Mouse (Mus musculus) CH12.LX (cell line): ENCODE measurements around the gene Racgap1. TPM values are rescaled to one million over a fixed set of nuclear protein-coding genes. Genes with fewer than 3 reads are reported as not detected.

Experiments used
- DNase-seq: peaks from one replicate; pipeline ENCODE4 v3.0.0-alpha.2; 2013; ENCODE audit errors: extremely low read depth
- H3K27ac ChIP-seq: 2 replicates; pipeline ENCODE4 v1.5.1; 2012; ENCODE audit warnings: low read depth, mild to moderate bottlenecking, control low read depth, moderate library complexity; ENCODE audit not compliant: insufficient read depth
- H3K27me3 ChIP-seq: replicated peaks from 2 replicates; pipeline ENCODE3; 2012; ENCODE audit warnings: inconsistent platforms
- H3K36me3 ChIP-seq, 2 experiments: replicated peaks in 1 of 2; 2 replicates each; pipeline versions ENCODE3 to v1.6.1; 2012; ENCODE audit warnings: inconsistent platforms in 1 of 2, low read length in 1 of 2, mild to moderate bottlenecking in 1 of 2, mixed read lengths in 1 of 2, moderate library complexity in 1 of 2; ENCODE audit not compliant: control insufficient read depth in 1 of 2, insufficient read depth in 1 of 2
- H3K4me1 ChIP-seq, 2 experiments: 2 replicates each; pipeline ENCODE4 v1.6.1; 2012; ENCODE audit warnings: inconsistent platforms in 1 of 2, moderate library complexity in 1 of 2; ENCODE audit not compliant: insufficient read depth in 2 of 2, control insufficient read depth in 1 of 2
- H3K4me2 ChIP-seq: 2 replicates; pipeline ENCODE4 v1.6.1; 2012; ENCODE audit warnings: low read depth, mild to moderate bottlenecking, control low read depth; ENCODE audit not compliant: poor library complexity, insufficient read depth, severe bottlenecking
- H3K4me3 ChIP-seq, 3 experiments: fragments of 150-350 bp in 1 of 3; sonication (generic) in 1 of 3; replicated peaks in 1 of 3; 2 replicates each; pipeline versions ENCODE3 to v1.5.1; 2011 to 2012; ENCODE audit warnings: low read depth in 2 of 3, low read length in 2 of 3, mild to moderate bottlenecking in 2 of 3, moderate library complexity in 2 of 3, control low read depth in 1 of 3, improper control_type of control experiment in 1 of 3, inconsistent platforms in 1 of 3, mixed read lengths in 1 of 3; ENCODE audit not compliant: poor library complexity in 1 of 3
- H3K79me2 ChIP-seq: replicated peaks from 2 replicates; pipeline ENCODE4 v1.6.1; 2012; ENCODE audit warnings: mild to moderate bottlenecking, moderate library complexity; ENCODE audit not compliant: control insufficient read depth, poor library complexity, insufficient read depth, severe bottlenecking; ENCODE audit errors: extremely low read depth
- H3K9ac ChIP-seq: 2 replicates; pipeline ENCODE4 v1.6.1; 2012; ENCODE audit warnings: low read depth, mild to moderate bottlenecking, control low read depth, moderate library complexity; ENCODE audit not compliant: insufficient read depth
- H3K9me3 ChIP-seq: replicated peaks from 2 replicates; pipeline ENCODE3; 2012; ENCODE audit warnings: low read length, inconsistent platforms, mixed read lengths
- CHD1 ChIP-seq: IDR thresholded peaks from 2 replicates; pipeline ENCODE4 v1.6.1; 2012; ENCODE audit warnings: low read depth, low read length, improper control_type of control experiment, inconsistent platforms
- ETS1 ChIP-seq: conservative IDR thresholded peaks from 2 replicates; pipeline ENCODE4 v1.6.1; 2012; ENCODE audit warnings: low read depth, mild to moderate bottlenecking, inconsistent platforms, low read length, improper control_type of control experiment, moderate library complexity
- GABPA ChIP-seq: IDR thresholded peaks from 2 replicates; pipeline ENCODE4 v1.6.1; 2012; ENCODE audit warnings: low read depth, low read length, improper control_type of control experiment, inconsistent platforms; ENCODE audit not compliant: insufficient replicate concordance
- JUND ChIP-seq: conservative IDR thresholded peaks from 2 replicates; pipeline ENCODE4 v1.6.1; 2011; ENCODE audit warnings: low read depth, low read length, improper control_type of control experiment
- KAT2A ChIP-seq: IDR thresholded peaks from 2 replicates; pipeline ENCODE4 v1.6.1; 2012; ENCODE audit warnings: low read length, improper control_type of control experiment, inconsistent platforms; ENCODE audit not compliant: insufficient replicate concordance
- MAFK ChIP-seq: IDR thresholded peaks from 2 replicates; pipeline ENCODE4 v1.6.1; 2011; ENCODE audit warnings: low read length, improper control_type of control experiment; ENCODE audit not compliant: insufficient replicate concordance
- MYC ChIP-seq: IDR thresholded peaks from 2 replicates; pipeline ENCODE4 v1.6.1; 2011; ENCODE audit warnings: low read depth, mild to moderate bottlenecking, improper control_type of control experiment, low read length
- NELFE ChIP-seq: IDR thresholded peaks from 2 replicates; pipeline ENCODE4 v1.6.1; 2011; ENCODE audit warnings: low read depth, low read length, improper control_type of control experiment
- POLR2A ChIP-seq: IDR thresholded peaks from 2 replicates; pipeline ENCODE4 v1.6.1; 2011; ENCODE audit warnings: low read depth, mild to moderate bottlenecking, improper control_type of control experiment, low read length
- POLR2AphosphoS2 ChIP-seq: IDR thresholded peaks from 2 replicates; pipeline ENCODE4 v1.6.1; 2011; ENCODE audit warnings: low read depth, low read length, improper control_type of control experiment
- RCOR1 ChIP-seq: conservative IDR thresholded peaks from 2 replicates; pipeline ENCODE4 v1.6.1; 2012; ENCODE audit warnings: low read depth, mild to moderate bottlenecking, inconsistent platforms, low read length, improper control_type of control experiment
- ZC3H11A ChIP-seq: IDR thresholded peaks from 2 replicates; pipeline ENCODE4 v1.6.1; 2012; ENCODE audit warnings: low read depth, mild to moderate bottlenecking, inconsistent platforms, low read length, improper control_type of control experiment
- ZKSCAN1 ChIP-seq: IDR thresholded peaks from 2 replicates; pipeline ENCODE4 v1.6.1; 2012; ENCODE audit warnings: low read depth, inconsistent platforms, low read length, improper control_type of control experiment, borderline replicate concordance
- ZMIZ1 ChIP-seq: IDR thresholded peaks from 2 replicates; pipeline ENCODE4 v1.6.1; 2012; ENCODE audit warnings: low read depth, mild to moderate bottlenecking, inconsistent platforms, low read length, improper control_type of control experiment
- dilution Hi-C: fragments of 300-500 bp; cut with MboI; formaldehyde crosslinking; loops from 2 replicates; pipeline ENCODE4 v1.14.3; 2020; ENCODE audit warnings: low sequenced_read_pairs; ENCODE audit not compliant: extremely low pct_unique_long_range_greater_than_20kb, extremely low pct_ligation_motif_present
- in situ Hi-C: fragments of 300-500 bp; cut with MboI; formaldehyde crosslinking; loops from 3 replicates; pipeline ENCODE4 v1.14.3; 2019; ENCODE audit warnings: low sequenced_read_pairs, low pct_ligation_motif_present, low pct_unique_long_range_greater_than_20kb, mixed read lengths
- polyA plus RNA-seq: library from polyadenylated mRNA; unstranded; fragments of >175 nt; gene quantifications from 2 replicates; pipeline ENCODE4 v1.2.1, GENCODE M21; 2012; ENCODE audit warnings: low read depth; ENCODE audit not compliant: insufficient read length
- total RNA-seq, 2 experiments: library from RNA; depleted of rRNA; stranded (reverse); fragments of 300-350 nt in 1 of 2; fragments of >200 nt in 1 of 2; gene quantifications; 2 replicates each; pipeline ENCODE4 v1.2.3; 2012 to 2014

Gene Racgap1
- total and polyA plus RNA-seq, 3 experiments: 97.9 to 131 (median 130) TPM

GRCm38 (mm10) chr15:99671783-99672182, 20.3 kb upstream of the Racgap1 start:
- no peak overlapping the region for H3K9ac ChIP-seq
- H3K4me2 ChIP-seq: no peak overlapping the region
- peaks cover 71% of the 10 kb centered on the region for H3K27me3 ChIP-seq
- H3K4me1 ChIP-seq: peaks cover 0 to 10% of the 10 kb centered on the region in 2 experiments; a peak in 1 of 4 replicates
- peaks cover 4% of the 10 kb centered on the region for H3K9me3 ChIP-seq
- DNase-seq: no peak
- H3K27ac ChIP-seq: no peak overlapping the region
- no peak overlapping the region for H3K4me3 ChIP-seq
- H3K36me3 ChIP-seq: no peaks in the 10 kb centered on the region
- no peak for TF ChIP-seq POLR2AphosphoS2
- TF ChIP-seq ZKSCAN1: no peak
- no peak for TF ChIP-seq ZMIZ1
- TF ChIP-seq KAT2A: no peak
- no peak for TF ChIP-seq GABPA
- TF ChIP-seq RCOR1: no peak
- TF ChIP-seq ETS1: no peak
- H3K79me2 ChIP-seq: no peaks in the 10 kb centered on the region
- in situ Hi-C loops (loop anchor here (5.0 kb wide), 1 partner anchor 169 kb away; no protein-coding TSS in a partner anchor), dilution Hi-C loops (no loop called here)

DNA sequence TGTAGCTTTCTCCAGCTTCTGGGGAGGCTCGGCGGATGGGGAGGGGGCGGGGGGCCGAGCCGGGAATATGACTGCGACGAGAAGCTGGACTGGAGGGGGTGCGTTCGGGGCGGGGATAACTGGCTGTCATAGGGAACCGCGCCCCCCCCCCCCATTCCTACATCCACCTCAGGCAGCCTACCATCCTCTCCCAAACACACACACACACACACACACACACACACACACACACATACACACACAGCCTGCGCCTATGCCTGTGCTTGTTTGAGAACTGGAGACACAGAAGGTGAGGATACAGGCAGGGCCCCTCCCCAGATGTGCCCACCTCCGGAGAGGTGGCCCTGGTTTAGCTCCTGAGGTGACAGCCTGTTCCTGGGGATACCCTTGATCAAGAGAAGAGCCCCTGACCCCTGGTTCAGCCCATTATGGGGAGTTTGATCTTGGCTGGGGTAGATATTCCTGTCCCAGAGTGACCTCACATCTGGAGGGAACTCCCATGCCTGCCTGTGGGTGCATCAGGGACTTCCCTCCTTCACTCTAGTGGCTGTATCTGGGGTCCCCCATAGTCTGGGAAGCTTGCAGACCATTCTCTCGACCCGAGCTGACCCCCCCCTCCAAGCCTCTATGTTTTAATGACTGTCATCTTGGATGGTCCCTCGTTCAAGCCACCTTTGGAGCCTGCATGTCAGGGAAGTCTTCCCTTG, 19.7 kb upstream of the Racgap1 start:
- dilution Hi-C loops: no loop called here
- H3K9me3 ChIP-seq: peaks cover 4% of the 10 kb centered on the region
- H3K27ac ChIP-seq: no peak overlapping the region
- in situ Hi-C loops: loop anchor here (5.0 kb wide), 1 partner anchor 169 kb away; no protein-coding TSS in a partner anchor
- H3K4me3 ChIP-seq: peak overlapping the region in 1 of 3 experiments; percentile 9
- H3K4me2 ChIP-seq: peak overlapping the region; percentile 27
- H3K36me3 ChIP-seq: no peaks in the 10 kb centered on the region
- no peak overlapping the region for H3K9ac ChIP-seq
- no peak for TF ChIP-seq JUND
- TF ChIP-seq NELFE: no peak
- TF ChIP-seq POLR2AphosphoS2: no peak
- TF ChIP-seq ZMIZ1: no peak
- no peak for TF ChIP-seq MYC
- TF ChIP-seq POLR2A: no peak
- no peak for TF ChIP-seq MAFK
- TF ChIP-seq ZC3H11A: no peak
- TF ChIP-seq CHD1: no peak
- DNase-seq: no peak
- H3K27me3 ChIP-seq: peaks cover 71% of the 10 kb centered on the region
- peaks cover 0 to 10% of the 10 kb centered on the region in 2 experiments; a peak in 1 of 4 replicates for H3K4me1 ChIP-seq
- H3K79me2 ChIP-seq: no peaks in the 10 kb centered on the region
